Mouse (Mus musculus) gastrocnemius, postnatal 36 days (tissue): Measurements from ENCODE around the gene Map2k4. TPM values are rescaled to one million over a fixed set of nuclear protein-coding genes. Genes with fewer than 3 reads are reported as not detected.

Experiments used
- DNase-seq, 2 experiments: peaks; one replicate each; pipeline ENCODE4 v3.0.0; 2022
- intact Hi-C: fragments of 180-260 bp; cut with DNase I; formaldehyde crosslinking; loops from one replicate; pipeline ENCODE4 v1.15.1; 2025
- total RNA-seq, 2 experiments: library from RNA; stranded (reverse); gene quantifications; 2 replicates each; pipeline ENCODE4 v1.2.3; 2021

Gene Map2k4
- total RNA-seq, 2 experiments from 2014 or later, result 66.3 to 66.9 TPM

DNA sequence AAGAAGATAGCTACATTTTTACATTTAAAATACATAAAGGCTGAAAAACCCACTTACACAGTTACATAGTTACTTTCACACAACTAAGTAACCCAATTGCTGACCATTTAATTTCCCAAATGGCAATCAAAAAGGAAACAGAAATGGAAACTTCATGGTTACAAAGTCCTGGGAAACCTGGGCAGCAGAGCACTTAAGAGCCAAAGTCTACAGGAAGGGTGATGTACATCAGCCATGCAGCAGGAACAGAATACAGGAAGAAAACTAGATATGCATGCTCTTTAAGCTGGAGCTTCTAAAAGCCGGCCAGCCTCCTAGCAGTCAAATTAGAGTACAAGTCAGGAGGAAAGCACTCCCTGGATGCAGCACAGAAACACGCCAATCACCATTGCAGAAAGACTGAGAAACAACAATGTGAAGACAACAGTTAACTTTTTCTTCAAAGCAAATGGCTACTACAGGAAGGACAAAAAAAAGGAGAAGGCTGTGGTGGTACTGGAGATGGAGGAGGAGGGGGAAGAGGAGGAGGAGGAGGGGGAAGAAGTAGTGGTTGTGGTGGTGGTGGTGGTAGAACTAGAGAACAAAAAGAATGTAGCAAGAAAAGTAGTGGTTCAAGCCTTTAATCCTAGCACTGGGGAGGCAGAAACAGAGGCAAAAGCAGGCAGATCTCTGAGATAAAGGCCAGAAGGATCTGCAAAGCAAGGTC is 11.0 kb downstream of the Map2k4 start:
- no peak for DNase-seq
- intact Hi-C loops, result no loop called here

DNA sequence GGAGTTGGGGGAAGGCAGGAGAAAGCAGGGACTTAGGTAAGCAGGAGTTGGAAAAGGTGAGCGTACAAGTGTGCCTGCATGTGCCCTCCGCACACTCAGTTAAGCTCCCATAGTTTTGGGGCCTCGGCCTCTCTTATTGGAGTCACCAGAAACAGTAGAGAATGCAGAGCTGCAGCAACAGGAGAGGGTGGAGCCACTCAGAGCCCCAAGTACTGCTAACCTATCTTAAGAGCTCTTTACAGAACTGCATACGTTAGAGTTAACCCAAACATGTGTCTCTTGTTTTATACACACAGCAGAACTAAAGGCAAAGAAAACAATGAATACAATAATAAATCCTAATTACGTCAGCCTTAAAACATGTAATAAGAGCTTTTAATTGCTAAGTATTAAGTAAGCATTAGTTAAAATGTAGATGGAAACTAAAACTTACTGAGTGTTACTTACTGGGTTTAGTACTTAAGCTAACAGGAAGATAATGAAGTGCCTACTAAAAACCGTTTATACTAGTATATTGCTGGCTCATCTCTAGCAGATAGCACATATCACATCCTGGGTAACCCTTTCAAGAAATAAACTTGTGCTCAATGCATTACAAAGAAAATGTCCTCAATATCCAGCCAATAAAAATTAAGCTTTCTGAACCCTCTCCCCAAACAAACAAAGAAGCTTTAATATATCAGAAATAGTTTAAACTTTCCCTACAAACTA is 14.0 kb downstream of the Map2k4 start:
- no peak for DNase-seq
- intact Hi-C loops, result no loop called here

DNA sequence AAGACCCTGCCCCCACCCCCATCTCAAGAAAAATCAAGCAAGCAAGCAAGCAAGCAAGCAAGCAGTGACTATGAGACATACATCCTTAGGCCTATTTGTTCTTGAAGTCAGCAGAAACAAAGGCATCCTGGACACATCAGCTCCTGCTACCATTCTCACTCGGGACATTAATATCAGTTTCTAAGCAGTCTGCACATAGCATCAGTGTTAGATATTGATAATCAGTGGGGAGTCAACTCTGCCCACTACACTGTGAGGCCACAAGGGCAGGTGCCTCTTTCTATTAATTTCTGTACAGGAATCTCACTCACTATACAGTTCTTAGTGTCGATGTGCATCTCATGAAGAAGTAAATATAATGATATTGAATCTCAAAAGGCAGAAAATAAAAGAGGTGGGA is 14.6 kb downstream of the Map2k4 start:
- DNase-seq, result no peak
- intact Hi-C loops, result no loop called here

DNA sequence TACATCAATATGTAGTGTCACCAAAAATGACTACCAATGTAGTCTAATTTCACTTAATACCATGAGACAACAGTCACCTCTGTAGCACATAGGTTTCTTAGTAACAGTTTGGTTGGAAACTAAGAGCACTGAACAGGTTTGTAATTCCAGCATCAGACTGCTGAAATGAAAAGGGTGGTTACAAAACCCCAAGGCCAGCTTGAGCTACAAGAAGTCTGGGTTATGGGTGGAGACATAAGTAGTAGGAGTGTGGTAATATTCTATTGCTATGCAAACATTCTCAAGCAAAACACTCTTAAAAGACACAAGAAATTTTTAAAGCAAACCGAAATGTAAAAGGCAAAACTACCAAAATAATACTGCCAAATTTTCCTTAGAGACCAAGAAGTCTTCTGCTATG is 16.6 kb downstream of the Map2k4 start:
- no peak for DNase-seq
- intact Hi-C loops, result no loop called here

DNA sequence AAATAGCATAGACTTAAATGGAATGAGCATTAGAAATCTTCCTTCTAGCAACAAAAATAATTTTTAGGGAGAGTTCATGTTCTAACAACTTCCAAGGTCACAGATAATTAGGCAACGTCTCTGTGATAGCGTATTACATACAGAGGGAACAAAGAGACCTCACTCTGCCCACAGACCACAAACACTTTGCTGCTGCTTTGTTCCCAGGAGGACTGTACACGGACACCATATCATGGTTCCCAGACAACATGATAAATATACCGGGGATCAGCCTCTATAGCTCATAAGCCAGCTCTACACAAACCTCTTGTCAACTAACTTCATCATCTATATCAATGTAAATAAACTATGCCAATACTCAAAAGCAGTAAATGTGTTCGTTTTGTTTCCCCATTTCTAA is 18.1 kb downstream of the Map2k4 start:
- no peak for DNase-seq
- intact Hi-C loops, result no loop called here

DNA sequence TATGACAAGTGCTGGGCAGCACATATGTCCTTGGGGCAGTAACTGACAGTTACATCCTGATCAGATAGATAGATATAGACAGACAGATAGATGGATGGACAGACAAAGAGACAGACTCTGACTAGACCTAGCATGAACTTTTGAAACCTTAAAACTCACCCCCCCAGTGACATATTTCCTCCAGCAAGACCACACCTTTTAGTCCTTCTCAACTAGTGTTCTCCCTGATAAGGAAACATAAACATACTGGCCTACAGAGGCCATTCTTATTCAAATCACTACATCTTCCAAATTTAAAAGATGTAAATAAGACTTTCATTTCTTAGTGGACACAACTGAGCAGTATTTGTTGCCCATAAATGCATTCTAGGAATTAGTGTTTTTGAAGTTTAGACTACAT is 19.7 kb downstream of the Map2k4 start:
- no peak for DNase-seq
- intact Hi-C loops, result no loop called here

DNA sequence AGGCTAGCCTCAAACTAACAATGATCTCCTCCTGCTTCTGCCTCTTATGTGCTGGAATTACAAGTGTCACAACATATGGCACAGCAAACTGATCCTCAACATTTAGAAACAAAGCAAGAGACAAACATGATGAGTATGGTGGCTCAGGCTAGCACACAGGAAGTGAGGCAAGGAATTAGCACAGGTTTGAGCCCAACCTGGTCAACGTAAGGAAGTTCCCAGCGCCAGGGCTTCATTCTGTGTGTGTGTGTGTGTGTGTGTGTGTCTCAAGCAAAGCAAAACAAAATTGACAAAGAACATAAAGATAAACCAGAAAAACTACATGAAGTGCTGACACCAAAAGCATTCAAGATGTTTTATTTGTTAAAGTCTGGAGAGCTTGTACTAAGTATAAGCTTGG is 27.2 kb downstream of the Map2k4 start:
- intact Hi-C loops, result no loop called here
- no peak for DNase-seq

DNA sequence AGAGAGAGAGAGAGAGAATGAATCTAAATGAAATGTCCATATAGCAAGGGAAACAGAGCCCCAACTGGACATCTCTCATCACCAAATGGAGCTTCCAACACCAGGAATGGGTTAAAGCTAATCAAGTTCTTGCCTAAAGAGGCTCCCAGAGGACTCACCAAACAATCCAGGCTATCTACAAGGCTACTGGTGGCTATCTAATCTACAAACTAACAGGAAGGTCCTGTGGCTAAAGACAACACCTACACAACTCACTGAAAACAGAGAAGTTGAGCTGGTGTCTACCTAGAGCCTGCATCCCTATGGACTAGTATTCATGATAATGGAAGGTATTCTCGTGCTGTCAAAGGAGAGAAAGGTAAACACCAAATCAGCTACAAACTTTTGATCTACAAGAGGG is 28.7 kb downstream of the Map2k4 start:
- no peak for DNase-seq
- intact Hi-C loops, result no loop called here

DNA sequence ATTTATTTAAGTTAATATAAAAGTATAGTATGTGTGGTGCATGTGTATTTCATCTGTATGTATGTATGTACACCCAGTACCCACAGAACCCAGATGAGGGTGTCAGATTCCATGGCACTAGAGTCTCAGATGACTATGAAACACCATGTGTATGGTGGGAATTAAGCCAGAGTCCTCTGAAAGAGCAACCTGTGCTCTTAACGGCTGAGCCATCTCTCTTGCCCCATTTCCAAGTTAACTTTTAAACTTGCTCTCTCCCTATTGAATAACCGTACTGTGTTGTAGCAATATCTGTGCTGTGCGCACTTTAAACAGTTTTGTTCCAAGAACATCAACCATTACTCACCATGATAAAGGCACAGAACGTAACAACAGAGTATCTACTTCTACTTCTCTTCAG is 33.9 kb downstream of the Map2k4 start:
- intact Hi-C loops, result no loop called here
- no peak for DNase-seq

DNA sequence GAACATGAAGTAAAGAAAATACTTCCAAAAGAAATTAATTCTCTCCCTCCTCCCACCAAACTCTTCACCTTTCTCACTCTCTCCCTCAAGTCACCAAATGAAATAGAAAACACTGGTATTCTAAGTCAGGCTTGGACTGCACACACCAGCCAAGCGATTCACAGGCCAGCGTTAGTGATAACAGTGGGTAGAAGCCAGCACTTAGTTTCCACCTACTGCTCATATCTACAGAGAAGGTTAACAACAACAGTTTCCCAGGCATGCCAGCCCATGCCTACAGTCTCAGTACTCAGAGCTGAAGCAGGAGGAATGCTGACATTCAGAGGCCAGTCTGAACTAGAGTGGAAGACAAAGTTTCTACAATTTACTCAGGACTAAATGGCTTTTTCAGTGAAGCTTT is 34.5 kb downstream of the Map2k4 start:
- no peak for DNase-seq
- intact Hi-C loops, result no loop called here

DNA sequence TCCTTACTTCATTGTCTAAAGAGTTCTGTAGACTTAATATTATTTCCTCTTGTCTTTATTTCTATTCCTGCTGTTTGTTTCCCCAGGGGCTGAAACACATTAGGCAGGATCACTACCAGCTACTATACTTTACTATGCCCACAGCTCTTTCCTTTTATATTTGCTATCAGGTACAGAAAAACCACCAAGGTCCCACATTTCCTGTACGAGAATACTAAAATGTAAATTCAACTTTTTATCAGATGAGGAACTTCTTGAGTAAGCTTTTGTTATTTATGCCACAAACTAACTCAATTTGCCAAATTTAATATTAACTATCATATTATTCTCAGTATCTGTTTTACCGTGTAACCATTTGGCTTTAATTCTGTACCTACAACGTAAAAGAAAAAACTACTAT is 37.6 kb downstream of the Map2k4 start:
- intact Hi-C loops, result no loop called here
- no peak for DNase-seq

DNA sequence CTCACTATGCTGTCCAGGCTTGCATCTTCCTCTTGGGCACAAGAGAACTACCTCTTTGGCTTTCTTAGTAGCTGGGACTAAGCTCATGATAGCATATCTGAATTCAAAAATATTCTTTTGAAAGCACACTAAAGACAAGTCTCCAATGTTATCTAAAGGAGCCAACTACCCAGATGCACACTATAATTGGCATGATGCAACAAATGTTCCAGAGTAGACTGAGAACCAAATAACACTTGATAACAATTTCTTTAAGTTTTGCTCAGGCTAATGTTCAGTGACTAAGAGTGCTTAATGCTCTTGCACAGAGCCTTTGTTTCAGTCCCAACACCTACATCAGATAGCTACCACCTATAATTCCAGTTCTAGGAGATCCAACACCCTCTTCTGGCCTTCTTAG is 40.7 kb downstream of the Map2k4 start:
- DNase-seq, result no peak
- intact Hi-C loops, result no loop called here

DNA sequence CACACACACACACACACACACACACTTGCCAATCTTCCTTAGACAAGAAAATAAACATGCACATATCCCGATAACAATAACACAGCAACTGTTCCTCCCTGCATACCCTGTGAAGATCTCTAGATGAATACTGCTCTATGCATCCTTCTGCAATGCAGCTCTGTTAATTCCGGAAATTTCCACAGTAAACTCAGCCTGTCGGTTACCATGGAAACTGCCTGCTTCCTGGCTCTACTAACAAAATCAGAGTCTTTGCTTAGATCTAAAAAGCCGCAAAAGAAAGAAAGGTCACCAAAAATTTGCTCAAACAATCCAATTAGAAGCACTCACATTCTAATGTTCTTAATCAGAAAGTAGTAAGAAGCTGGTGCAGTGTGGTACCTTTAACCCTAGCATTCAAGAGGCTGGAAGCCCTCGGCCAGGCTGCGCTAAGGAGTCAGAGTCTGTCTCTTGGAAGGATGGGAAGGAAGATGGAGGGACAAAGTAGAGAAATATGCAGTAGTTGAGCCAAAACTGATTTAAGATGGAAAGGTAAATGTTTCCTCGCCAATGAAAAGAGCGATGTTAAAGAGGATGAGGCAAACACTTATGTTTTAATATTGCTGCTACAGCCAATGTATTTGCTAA is 42.3 kb downstream of the Map2k4 start:
- intact Hi-C loops, result no loop called here
- DNase-seq, result no peak

DNA sequence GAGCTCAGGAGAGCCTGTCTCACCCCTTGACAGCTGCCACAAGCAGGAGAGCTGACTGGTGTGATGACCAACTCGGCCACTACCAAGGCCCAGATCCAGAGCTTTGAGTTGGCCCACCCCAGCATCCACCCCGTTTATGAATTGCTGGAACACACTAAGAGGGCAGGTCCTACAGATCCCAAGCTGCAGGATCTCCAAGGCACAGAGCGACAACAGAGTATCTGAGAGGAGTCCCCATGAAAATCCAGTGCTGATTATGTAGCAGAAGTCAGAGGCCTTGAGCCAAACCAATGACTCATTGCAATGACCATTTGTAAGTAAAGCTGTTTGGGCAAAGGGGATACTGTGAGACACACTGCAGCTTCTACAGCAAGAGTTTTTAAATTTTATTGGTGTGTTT is 44.2 kb downstream of the Map2k4 start:
- DNase-seq, result no peak
- intact Hi-C loops, result no loop called here

DNA sequence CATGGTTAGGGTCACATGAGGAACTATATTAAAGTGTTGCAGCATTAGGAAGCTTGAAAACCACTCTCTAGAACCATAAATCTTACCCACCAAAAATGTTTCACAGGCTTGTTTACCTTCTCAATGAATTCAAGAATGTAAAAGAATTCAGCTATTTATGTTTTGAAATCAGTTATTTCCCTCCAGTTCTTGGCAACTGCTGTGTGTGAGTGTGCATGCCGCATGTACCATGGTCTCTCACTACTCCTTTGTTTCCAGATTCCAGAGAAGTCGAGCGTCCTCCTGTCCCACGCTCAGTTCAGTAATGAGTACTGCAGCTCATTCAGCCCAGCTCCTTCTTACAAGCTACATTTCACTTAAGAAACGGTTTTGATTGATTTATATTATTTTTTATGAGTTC is 47.3 kb downstream of the Map2k4 start:
- DNase-seq, result no peak
- intact Hi-C loops, result no loop called here

DNA sequence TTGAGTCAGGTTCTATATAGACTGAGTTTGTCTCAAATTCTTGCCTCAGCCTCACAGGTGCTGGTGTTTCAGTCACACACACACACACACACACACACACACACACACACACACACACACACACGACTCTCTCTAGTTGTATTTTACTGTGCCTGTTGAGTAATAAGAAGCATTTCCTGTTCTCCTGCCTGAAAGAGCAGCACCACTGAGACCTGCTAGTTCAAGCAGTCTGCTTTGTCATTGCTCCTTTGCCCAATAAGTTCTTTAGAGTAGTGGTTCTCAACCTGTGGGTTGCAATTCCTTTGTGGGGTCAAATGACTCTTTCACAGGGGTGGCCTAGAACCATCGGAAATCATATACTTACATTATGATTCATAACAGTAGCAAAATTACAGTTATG is 47.7 kb downstream of the Map2k4 start:
- no peak for DNase-seq
- intact Hi-C loops, result no loop called here

DNA sequence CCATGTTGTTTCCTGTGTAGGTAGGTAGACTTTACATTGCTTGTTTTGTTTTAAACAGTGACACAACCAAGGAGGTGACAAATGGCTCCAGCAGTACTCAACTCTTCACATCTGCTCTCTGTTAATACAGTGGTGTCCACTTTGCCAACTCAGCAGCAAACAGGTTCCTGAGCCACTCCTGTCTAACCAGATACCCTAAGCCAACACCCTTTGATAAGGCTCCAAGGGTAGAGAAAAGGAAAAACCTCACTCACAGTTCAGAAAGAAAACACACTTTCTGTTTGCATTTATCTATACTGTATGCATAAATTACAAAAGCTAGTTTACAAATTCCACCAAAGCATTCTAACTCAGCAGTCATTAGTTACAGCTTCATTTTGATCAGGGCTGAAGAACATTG is 48.2 kb downstream of the Map2k4 start:
- no peak for DNase-seq
- intact Hi-C loops, result loop anchor here (10.0 kb wide), 1 partner anchor 45 kb away; the partner anchor contains the start of gene Map2k4

DNA sequence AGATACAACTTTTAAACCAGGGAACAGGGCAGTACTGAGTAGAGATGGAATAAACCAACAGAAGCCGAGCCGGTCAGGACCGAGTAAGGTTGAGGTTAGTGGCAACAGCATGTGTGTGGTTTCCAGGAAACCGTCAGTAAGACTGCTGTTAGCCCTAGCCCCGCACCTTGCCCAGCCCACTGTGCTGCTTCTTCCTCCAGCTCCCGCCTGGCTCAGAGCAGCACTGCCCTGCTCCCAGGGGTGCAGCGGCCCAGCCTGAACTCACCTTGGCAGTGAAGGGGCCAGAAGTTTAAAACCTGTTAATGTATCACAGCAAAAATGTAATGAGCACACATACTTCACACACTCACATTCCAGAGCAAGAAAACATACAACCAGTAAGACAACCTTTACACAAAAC is 53.4 kb downstream of the Map2k4 start:
- intact Hi-C loops, result loop anchor here (10.0 kb wide), 1 partner anchor 50 kb away; the partner anchor contains the start of gene Map2k4

DNA sequence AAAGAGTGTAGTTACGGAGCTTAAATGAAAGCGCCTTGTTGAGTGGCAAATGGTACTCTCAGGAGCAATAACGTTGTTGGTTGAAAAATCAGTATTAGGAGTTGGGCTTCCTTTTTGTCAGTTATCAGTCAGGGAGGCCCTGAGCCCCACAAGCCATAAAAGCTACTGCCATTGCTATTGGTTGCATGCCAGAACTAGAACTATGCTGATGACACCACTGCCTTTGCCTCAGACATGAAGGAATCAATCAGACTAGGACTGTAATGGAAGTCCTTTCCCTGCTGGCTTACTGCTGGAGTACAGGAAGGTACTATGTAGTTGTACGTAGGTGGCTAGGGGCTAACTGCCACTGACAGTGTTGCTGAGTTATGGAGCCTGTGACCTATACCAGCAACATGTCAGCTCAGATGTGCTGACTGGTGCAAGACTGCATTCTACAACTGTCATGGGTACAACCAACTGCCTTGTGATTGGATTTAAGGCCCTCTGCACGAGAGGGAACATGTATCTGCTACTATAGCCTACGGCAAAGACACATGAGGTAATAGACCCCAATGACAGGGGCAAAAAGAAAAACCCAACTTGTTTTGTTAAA is 58.4 kb downstream of the Map2k4 start:
- intact Hi-C loops, result loop anchor here (10.0 kb wide), 1 partner anchor 55 kb away; the partner anchor contains the start of gene Map2k4
- DNase-seq, result no peak

More for the DNA sequence above, 53.4 kb downstream of the Map2k4 start:
- no peak for DNase-seq

DNA sequence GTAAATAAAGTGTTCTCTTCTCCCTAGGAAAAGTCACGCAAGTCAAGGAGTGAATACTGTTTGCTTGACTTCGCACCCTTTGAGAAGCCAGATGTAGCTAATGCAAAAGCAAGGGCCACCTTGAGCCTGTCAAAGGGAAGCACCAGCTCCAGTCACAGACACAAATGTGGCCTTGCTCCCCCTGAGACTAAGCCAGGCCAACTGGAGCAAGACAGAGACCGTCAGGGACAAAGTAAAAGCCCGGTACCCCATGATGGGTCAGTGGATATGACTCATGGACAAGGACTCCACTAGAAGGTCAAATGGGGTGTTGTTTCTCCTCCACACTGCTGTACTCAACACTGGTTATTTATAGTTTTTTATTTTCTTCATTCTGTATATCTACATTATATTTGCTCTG is 59.2 kb downstream of the Map2k4 start:
- intact Hi-C loops, result no loop called here

DNA sequence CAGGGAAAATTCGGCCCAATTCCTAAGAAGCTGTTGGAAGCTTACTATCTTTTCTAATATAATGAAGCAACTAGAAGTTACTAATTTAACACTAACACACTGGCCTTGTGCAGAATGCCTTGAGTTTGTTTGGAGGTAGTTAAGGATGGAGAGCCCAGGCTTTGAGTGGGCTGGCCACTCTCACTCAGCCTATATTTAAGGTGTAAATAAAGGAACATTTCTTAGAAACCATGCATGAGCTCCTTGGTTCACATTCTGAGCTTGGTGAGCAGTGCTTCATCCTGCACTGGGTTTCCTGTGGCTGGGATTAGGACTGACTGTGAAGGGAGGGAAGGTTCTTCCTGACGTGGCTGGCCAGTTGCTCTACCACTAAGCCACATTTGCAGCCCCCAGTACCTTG is 64.4 kb downstream of the Map2k4 start:
- DNase-seq, result no peak
- intact Hi-C loops, result no loop called here

More for the DNA sequence above, 59.2 kb downstream of the Map2k4 start:
- DNase-seq, result no peak
